Mouse (Mus musculus): ENCODE data around the gene Ttc7b. TPM values are rescaled to one million over a fixed set of nuclear protein-coding genes. Genes with fewer than 3 reads are reported as not detected.

Ttc7b gene
- polyA plus RNA-seq (2015; fragmentation: Nextera tagmentation; extraction: Ambion mirVana), result 6.6 and 6.9 TPM in 2 replicates

- peak within 1 kb of the TSS; percentile 78 for H3K4me3 ChIP-seq (ENCODE audit: low read depth, low read length)
- no peaks in the 10 kb centered on the region for H3K27me3 ChIP-seq (replicated peaks; ENCODE audit: insufficient read depth, low read length)
- TF ChIP-seq EP300 (IDR thresholded peaks at IDR 0.05), result no peak
- peak; percentile 55 for TF ChIP-seq CTCF (IDR thresholded peaks at IDR 0.05)
- 4% methylated on average over 21 of the region's 42 CpGs for WGBS
- no peaks in the 10 kb centered on the region for H3K36me3 ChIP-seq (ENCODE audit: insufficient read depth, low read length)
- no peaks in the 10 kb centered on the region for H3K9me3 ChIP-seq (ENCODE audit: low read length)
- peak; percentile 88 for ATAC-seq
- H3K4me1 ChIP-seq (ENCODE audit: insufficient read depth, low read depth, low read length), result 0 out of 2 replicates have a peak, but pooled peaks cover 5% of the 10 kb centered on the region
- peak within 1 kb of the TSS; percentile 86 for H3K9ac ChIP-seq (replicated peaks; ENCODE audit: low read depth)
- peak within 1 kb of the TSS; percentile 65 for H3K27ac ChIP-seq (ENCODE audit: low read length)
- peak within 1 kb of the TSS; percentile 66 for H3K4me2 ChIP-seq (replicated peaks; ENCODE audit: low read depth, low read length)
- peak; percentile 66 for DNase-seq (ENCODE audit: low spot score)
Observed at GRCm38 (mm10) chr12:100520794-100521186, at the start of gene Ttc7b. Gene Ttc7b (minus strand): TSS chr12:100520826.

GRCm38 (mm10) chr12:100568831-100569230 lies 48.2 kb upstream of the Ttc7b start:
- no peak overlapping the region for H3K27ac ChIP-seq (ENCODE audit: low read length)
- DNase-seq (ENCODE audit: low spot score), result no peak

GRCm38 (mm10) chr12:100568105-100568504 lies 47.5 kb upstream of the Ttc7b start:
- TF ChIP-seq CTCF (IDR thresholded peaks at IDR 0.05) (no peak), EP300 (IDR thresholded peaks at IDR 0.05) (no peak)
- ATAC-seq (no peak), DNase-seq (ENCODE audit: low spot score) (no peak)
- no peaks in the 10 kb centered on the region for H3K27me3 ChIP-seq (replicated peaks; ENCODE audit: insufficient read depth, low read length)
- H3K4me3 ChIP-seq (ENCODE audit: low read depth, low read length), result no peak overlapping the region
- no peaks in the 10 kb centered on the region for H3K9me3 ChIP-seq (ENCODE audit: low read length)
- no peaks in the 10 kb centered on the region for H3K36me3 ChIP-seq (ENCODE audit: insufficient read depth, low read length)
- no peaks in the 10 kb centered on the region for H3K4me1 ChIP-seq (ENCODE audit: insufficient read depth, low read depth, low read length)
- no peak overlapping the region for H3K4me2 ChIP-seq (replicated peaks; ENCODE audit: low read depth, low read length)
- H3K9ac ChIP-seq (replicated peaks; ENCODE audit: low read depth), result no peak overlapping the region
- 73% methylated on average over 6 of the region's 6 CpGs for WGBS
- H3K27ac ChIP-seq (ENCODE audit: low read length), result no peak overlapping the region

More at GRCm38 (mm10) chr12:100568831-100569230, 48.2 kb upstream of the Ttc7b start:
- Histone ChIP-seq H3K4me1 (ENCODE audit: insufficient read depth, low read depth, low read length) (no peaks in the 10 kb centered on the region), H3K9me3 (ENCODE audit: low read length) (no peaks in the 10 kb centered on the region), H3K4me3 (ENCODE audit: low read depth, low read length) (no peak overlapping the region), H3K27me3 (replicated peaks; ENCODE audit: insufficient read depth, low read length) (no peaks in the 10 kb centered on the region), H3K36me3 (ENCODE audit: insufficient read depth, low read length) (no peaks in the 10 kb centered on the region), H3K4me2 (replicated peaks; ENCODE audit: low read depth, low read length) (no peak overlapping the region), H3K9ac (replicated peaks; ENCODE audit: low read depth) (no peak overlapping the region)
- ATAC-seq, result no peak
- WGBS, result 80% methylated on average over 7 of the region's 7 CpGs
- no peak for TF ChIP-seq EP300 (IDR thresholded peaks at IDR 0.05)
- TF ChIP-seq CTCF (IDR thresholded peaks at IDR 0.05), result no peak

GRCm38 (mm10) chr12:100567627-100568026 lies 47.0 kb upstream of the Ttc7b start:
- 77% methylated on average over 3 of the region's 3 CpGs for WGBS
- no peaks in the 10 kb centered on the region for H3K4me1 ChIP-seq (ENCODE audit: insufficient read depth, low read depth, low read length)

GRCm38 (mm10) chr12:100553675-100554074 lies 33.0 kb upstream of the Ttc7b start:
- TF ChIP-seq CTCF (IDR thresholded peaks at IDR 0.05) (no peak), EP300 (IDR thresholded peaks at IDR 0.05) (no peak)
- Histone ChIP-seq H3K9ac (replicated peaks; ENCODE audit: low read depth) (no peak overlapping the region), H3K9me3 (ENCODE audit: low read length) (no peaks in the 10 kb centered on the region), H3K4me1 (ENCODE audit: insufficient read depth, low read depth, low read length) (no peaks in the 10 kb centered on the region), H3K36me3 (ENCODE audit: insufficient read depth, low read length) (no peaks in the 10 kb centered on the region), H3K4me2 (replicated peaks; ENCODE audit: low read depth, low read length) (no peak overlapping the region), H3K4me3 (ENCODE audit: low read depth, low read length) (no peak overlapping the region), H3K27me3 (replicated peaks; ENCODE audit: insufficient read depth, low read length) (no peaks in the 10 kb centered on the region), H3K27ac (ENCODE audit: low read length) (no peak overlapping the region)
- DNase-seq (ENCODE audit: low spot score), result no peak
- 86% methylated on average over 6 of the region's 6 CpGs for WGBS
- no peak for ATAC-seq

More at GRCm38 (mm10) chr12:100567627-100568026, 47.0 kb upstream of the Ttc7b start:
- DNase-seq (ENCODE audit: low spot score) (no peak), ATAC-seq (no peak)
- H3K4me3 ChIP-seq (ENCODE audit: low read depth, low read length), result no peak overlapping the region
- H3K27ac ChIP-seq (ENCODE audit: low read length), result no peak overlapping the region
- H3K36me3 ChIP-seq (ENCODE audit: insufficient read depth, low read length), result no peaks in the 10 kb centered on the region
- TF ChIP-seq CTCF (IDR thresholded peaks at IDR 0.05) (no peak), EP300 (IDR thresholded peaks at IDR 0.05) (no peak)
- no peak overlapping the region for H3K4me2 ChIP-seq (replicated peaks; ENCODE audit: low read depth, low read length)
- H3K9me3 ChIP-seq (ENCODE audit: low read length), result no peaks in the 10 kb centered on the region
- H3K9ac ChIP-seq (replicated peaks; ENCODE audit: low read depth), result no peak overlapping the region
- no peaks in the 10 kb centered on the region for H3K27me3 ChIP-seq (replicated peaks; ENCODE audit: insufficient read depth, low read length)

- no peak overlapping the region for H3K4me3 ChIP-seq (ENCODE audit: low read depth, low read length)
- peak; percentile 56 for DNase-seq (ENCODE audit: low spot score)
- no peak overlapping the region for H3K4me2 ChIP-seq (replicated peaks; ENCODE audit: low read depth, low read length)
- no peak overlapping the region for H3K9ac ChIP-seq (replicated peaks; ENCODE audit: low read depth)
- H3K27ac ChIP-seq (ENCODE audit: low read length), result no peak overlapping the region
- TF ChIP-seq EP300 (IDR thresholded peaks at IDR 0.05) (peak; percentile 68), CTCF (IDR thresholded peaks at IDR 0.05) (no peak)
- no peaks in the 10 kb centered on the region for H3K4me1 ChIP-seq (ENCODE audit: insufficient read depth, low read depth, low read length)
- peak; percentile 85 for ATAC-seq
- H3K9me3 ChIP-seq (ENCODE audit: low read length), result no peaks in the 10 kb centered on the region
- WGBS, result 75% methylated on average over 1 of the region's 1 CpGs
- no peaks in the 10 kb centered on the region for H3K36me3 ChIP-seq (ENCODE audit: insufficient read depth, low read length)
- H3K27me3 ChIP-seq (replicated peaks; ENCODE audit: insufficient read depth, low read length), result no peaks in the 10 kb centered on the region
Observed at GRCm38 (mm10) chr12:100551972-100552371, 31.3 kb upstream of the Ttc7b start.

- Histone ChIP-seq H3K4me2 (replicated peaks; ENCODE audit: low read depth, low read length) (no peak overlapping the region), H3K4me3 (ENCODE audit: low read depth, low read length) (no peak overlapping the region), H3K9me3 (ENCODE audit: low read length) (no peaks in the 10 kb centered on the region), H3K4me1 (ENCODE audit: insufficient read depth, low read depth, low read length) (peaks cover 2% of the 10 kb centered on the region; the same call in 1 of the 2 replicates), H3K27ac (ENCODE audit: low read length) (0 out of 2 replicates have a peak overlapping the region, but pooled peaks have one; percentile 14), H3K27me3 (replicated peaks; ENCODE audit: insufficient read depth, low read length) (no peaks in the 10 kb centered on the region), H3K36me3 (ENCODE audit: insufficient read depth, low read length) (no peaks in the 10 kb centered on the region), H3K9ac (replicated peaks; ENCODE audit: low read depth) (no peak overlapping the region)
- no peak for ATAC-seq
- DNase-seq (ENCODE audit: low spot score), result no peak
- TF ChIP-seq CTCF (IDR thresholded peaks at IDR 0.05) (no peak), EP300 (IDR thresholded peaks at IDR 0.05) (no peak)
- WGBS, result 86% methylated on average over 4 of the region's 4 CpGs
Observed at GRCm38 (mm10) chr12:100544194-100544567, 23.6 kb upstream of the Ttc7b start.
